ENCODE assay signal across 8 mouse cellular contexts in the genomic region with DNA sequence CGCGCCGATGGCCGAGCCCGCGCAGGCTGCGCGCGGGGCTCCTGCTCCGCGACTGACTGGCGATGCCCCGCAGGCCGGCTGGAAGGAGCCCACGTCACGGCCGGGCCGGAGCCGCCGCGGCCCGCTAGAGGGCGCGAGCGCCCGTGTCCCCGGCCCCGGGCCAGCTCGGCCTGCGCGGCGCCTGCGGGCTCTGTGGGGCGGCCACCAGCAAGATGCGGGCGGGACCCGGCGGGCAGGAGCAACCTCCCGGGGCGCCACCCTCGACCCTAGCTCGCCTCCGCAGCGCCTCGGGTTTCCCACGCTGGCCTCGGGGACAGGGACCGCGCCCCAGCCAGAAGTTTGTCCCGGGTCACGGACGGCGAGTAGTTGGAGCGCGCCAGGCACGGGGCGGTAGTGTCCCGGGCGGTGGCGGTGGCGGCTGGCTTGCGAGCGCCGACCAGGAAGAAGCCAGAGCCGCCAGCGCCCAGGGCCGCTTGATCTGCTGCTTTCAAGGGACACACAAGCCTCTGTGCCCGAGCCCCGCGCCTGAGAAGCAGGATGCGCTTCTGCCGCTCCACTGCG. TPM values are rescaled to one million over a fixed set of nuclear protein-coding genes. Genes with fewer than 3 reads are reported as not detected.
A peak's percentile ranks its signal among the peaks of the same experiment; 100 is the strongest.
DNase-seq lines count a peak whose midpoint lies in the region; ATAC-seq lines count a peak whose summit lies in the region.

A gene (minus strand): TSS at position 7 of the 561 bp plus-strand sequence.

- intact Hi-C loops in gastrocnemius, postnatal 36 days (cut with DNase I) = loop anchor here (2.0 to 10.0 kb wide), 3 partner anchors 113 to 310 kb away; no protein-coding TSS in a partner anchor

- peak; percentile 91 to 93 for DNase-seq in adrenal gland, postnatal 36 days
- DNase-seq in embryo, embryonic 11 days = peak; percentile 92
- DNase-seq in gastrocnemius, postnatal 36 days = peak; percentile 81 to 85
- DNase-seq in induced T-regulatory cell, adult 2 months (ENCODE audit: low read depth) = peak; percentile 1
- DNase-seq in left cerebral cortex, adult 8-10 months (ENCODE audit: low spot score in 2 of 2) = peak; percentile 50 to 67
- DNase-seq in right cerebral cortex, postnatal 25 days = peak; percentile 78
- no peak for DNase-seq in adipocyte (ENCODE audit: low spot score)

- ATAC-seq in megakaryocyte, adult 5-6 weeks (ENCODE audit: poor library complexity, severe bottlenecking) = peak; percentile 81

RNA-seq across cellular contexts. Expression of the gene that starts here (rescaled TPM):
- 10 to 100 TPM; 29.3 to 34.4 TPM for total RNA-seq in adrenal gland, postnatal 36 days (2021)
- total RNA-seq in gastrocnemius, postnatal 36 days (2021) = 10 to 100 TPM; 19.9 to 22.4 TPM
- total RNA-seq in left cerebral cortex, adult 8-10 months (2022) = 10 to 100 TPM; 41.9 to 47.3 (median 44.4) TPM
- total RNA-seq in megakaryocyte, adult 5-6 weeks (2015) = 0.14 TPM in 1 of 2 replicates, not detected in the other
- 0.04 and 0.22 TPM in 2 replicates for total RNA-seq in megakaryocyte, adult 5-6 weeks (2017)

Comparison
In these comparisons a context has a peak if more than half of its experiments do, and no peak if none do; other contexts are left out.
1. RNA of the gene that starts here (total RNA-seq): 41.9 to 47.3 TPM in left cerebral cortex, adult 8-10 months, 29.3 to 34.4 TPM in adrenal gland, postnatal 36 days and 19.9 to 22.4 TPM in gastrocnemius, postnatal 36 days; 0.04 to 0.22 TPM in megakaryocyte, adult 5-6 weeks; every median in the first group is over 10 times any median in the second.
2. Peak in ATAC-seq in megakaryocyte, adult 5-6 weeks; RNA of the gene not detected or under 1 TPM.